Mouse (Mus musculus): ENCODE data around the gene Evl. TPM values are rescaled to one million over a fixed set of nuclear protein-coding genes. Genes with fewer than 3 reads are reported as not detected.
A peak's percentile ranks its signal among the peaks of the same experiment; 100 is the strongest.
"Not testable (repeated sequence)": the region's sequence is repeated elsewhere in the genome, so short reads cannot be mapped to it uniquely, and the experiment has no call there.

The Evl gene
- 432 and 459 TPM in 2 replicates for polyA plus RNA-seq (2012; rRNA removed)

DNA sequence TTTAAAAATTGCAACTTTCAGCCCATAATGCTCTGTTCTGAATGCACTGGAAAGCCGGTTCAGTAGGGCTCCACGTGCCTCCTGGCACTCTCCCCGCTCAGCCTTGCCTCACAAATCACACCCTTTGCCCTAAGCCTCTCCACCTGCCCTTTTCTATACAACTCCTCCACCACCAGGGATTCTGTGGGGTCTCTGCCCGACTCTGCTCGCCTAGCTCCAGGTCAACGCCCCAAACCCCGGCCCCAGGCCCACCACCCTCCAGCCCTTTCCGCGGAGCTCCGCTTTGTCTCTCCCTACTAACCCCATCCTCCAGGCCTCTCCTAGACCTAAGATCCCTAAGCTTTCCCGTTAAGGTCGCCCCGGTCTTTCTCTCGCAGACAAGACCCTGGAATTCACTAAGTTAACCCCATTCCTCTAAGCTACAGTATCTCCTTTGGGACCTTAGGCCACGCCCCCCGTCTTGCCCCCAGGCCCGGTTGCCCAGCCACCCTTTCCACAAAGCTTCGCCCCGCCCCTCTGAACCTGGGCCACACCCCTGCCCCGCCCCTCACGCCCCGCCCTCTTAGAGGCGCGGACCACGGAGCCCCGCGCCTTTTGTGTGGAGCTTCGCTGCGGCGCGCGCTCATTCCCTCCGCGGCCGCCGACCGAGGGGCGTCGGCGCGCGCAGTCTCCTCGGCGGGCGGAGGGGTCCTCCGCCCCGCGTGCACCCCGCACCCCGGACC lies at the start of gene Evl:
TSS of gene Evl (plus strand) at position 601 of the 722 bp plus-strand sequence.
- TF ChIP-seq POLR2A (IDR thresholded peaks at IDR 0.05; ENCODE audit: borderline replicate concordance, extremely low read depth, insufficient read depth, insufficient read length, poor library complexity, severe bottlenecking) (peak; percentile 80), CTCF (IDR thresholded peaks at IDR 0.05; ENCODE audit: borderline replicate concordance, extremely low read depth, insufficient read depth, insufficient read length) (no peak)
- peak; percentile 97 for DNase-seq (ENCODE audit: low read depth)

DNA sequence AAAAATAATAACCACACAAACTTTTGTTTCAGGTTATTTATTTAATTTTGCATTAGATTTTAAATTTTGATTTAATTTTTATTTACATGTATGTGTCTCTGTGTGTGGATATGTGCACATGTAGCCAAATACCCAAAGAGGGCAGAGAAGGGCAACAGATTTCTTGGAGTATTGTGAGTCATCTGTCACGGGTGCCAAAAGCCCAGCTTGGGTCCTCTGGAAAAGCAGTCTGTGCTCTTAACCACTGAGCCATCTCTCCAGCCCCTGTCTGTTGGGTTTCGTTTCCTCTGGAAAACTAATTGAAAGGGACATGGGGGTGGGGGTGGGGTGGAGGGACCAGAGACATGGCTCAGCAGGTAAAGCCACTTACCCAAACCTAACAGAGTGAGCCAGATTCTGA lies 48.7 kb upstream of the Evl start:
- no peak for DNase-seq (ENCODE audit: low read depth)
- TF ChIP-seq POLR2A (IDR thresholded peaks at IDR 0.05; ENCODE audit: borderline replicate concordance, extremely low read depth, insufficient read depth, insufficient read length, poor library complexity, severe bottlenecking) (no peak), CTCF (IDR thresholded peaks at IDR 0.05; ENCODE audit: borderline replicate concordance, extremely low read depth, insufficient read depth, insufficient read length) (no peak)

DNA sequence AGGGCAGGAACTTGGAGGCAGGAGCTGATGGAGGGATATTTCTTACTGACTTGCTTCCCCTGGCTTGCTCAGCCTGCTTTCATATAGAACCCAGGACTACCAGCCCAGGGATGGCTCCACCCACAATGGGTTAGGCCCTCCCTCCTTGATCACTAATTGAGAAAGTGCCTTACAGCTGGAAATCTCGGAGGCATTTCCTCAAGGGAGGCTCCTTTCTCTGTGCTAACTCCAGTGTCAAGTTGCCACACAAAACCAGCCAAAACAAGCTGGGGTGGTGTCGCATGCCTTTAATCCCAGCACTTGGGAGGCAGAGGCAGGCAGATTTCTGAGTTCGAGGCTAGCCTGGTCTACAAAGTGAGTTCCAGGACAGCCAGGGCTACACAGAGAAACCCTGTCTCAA lies 47.5 kb upstream of the Evl start:
- DNase-seq (ENCODE audit: low read depth), result not testable (repeated sequence)

DNA sequence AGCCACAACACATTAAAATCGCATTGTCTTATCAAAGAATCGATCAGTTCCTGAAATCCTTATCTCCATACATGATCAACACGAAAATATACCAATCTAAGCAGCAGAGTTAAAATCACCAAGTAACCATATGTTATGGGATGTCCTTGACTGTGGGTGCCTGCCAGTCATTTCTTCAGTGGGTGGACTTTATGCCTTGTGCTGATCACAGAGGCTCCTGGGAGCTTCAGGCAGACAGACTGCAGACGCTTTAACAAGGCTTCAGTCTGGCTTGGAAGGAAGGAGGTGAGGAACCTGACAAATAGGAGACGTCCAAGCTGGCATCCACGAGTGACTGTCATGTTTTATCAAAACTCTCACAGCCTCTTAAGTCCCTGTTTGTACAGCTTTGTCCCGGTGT lies 43.9 kb upstream of the Evl start:
- no peak for DNase-seq (ENCODE audit: low read depth)
- TF ChIP-seq CTCF (IDR thresholded peaks at IDR 0.05; ENCODE audit: borderline replicate concordance, extremely low read depth, insufficient read depth, insufficient read length) (no peak), POLR2A (IDR thresholded peaks at IDR 0.05; ENCODE audit: borderline replicate concordance, extremely low read depth, insufficient read depth, insufficient read length, poor library complexity, severe bottlenecking) (no peak)

DNA sequence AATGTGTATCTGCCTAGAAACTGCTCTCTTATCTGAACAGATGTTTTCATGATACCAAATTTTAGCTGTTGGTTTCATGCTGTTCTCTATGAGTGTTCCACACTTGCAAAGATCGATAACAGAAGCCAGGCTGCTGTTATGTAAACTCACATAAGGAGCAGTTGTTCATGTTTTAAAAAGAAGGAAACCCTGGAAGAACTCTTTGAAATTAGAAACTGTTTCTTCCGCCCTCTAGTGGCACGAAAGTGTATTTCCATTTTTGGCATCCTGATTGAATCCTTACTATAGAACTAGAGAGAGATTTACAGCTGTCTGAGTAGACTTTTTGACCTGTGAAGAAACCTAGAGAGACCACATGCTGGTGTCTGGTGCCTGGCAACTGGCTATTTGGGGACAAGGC lies 43.5 kb upstream of the Evl start:
- TF ChIP-seq CTCF (IDR thresholded peaks at IDR 0.05; ENCODE audit: borderline replicate concordance, extremely low read depth, insufficient read depth, insufficient read length) (peak; percentile 32), POLR2A (IDR thresholded peaks at IDR 0.05; ENCODE audit: borderline replicate concordance, extremely low read depth, insufficient read depth, insufficient read length, poor library complexity, severe bottlenecking) (no peak)

DNA sequence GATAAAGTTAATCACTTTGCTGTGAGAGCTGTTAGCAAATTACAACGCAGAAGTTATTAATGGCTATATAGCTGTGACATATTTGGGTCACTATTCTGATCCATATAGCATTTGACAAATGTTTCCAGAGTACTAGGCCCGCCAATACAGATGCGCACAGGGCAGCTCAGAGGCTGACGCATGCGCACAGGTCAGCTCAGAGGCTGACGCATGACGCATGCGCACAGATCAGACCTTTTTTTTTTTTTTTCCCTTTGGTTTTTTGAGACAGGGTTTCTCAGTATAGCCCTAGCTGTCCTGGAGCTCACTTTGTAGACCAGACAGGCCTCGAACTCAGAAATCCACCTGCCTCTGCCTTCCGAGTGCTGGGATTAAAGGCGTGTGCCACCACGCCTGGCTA lies 39.1 kb upstream of the Evl start:
- DNase-seq (ENCODE audit: low read depth), result no peak
- TF ChIP-seq CTCF (IDR thresholded peaks at IDR 0.05; ENCODE audit: borderline replicate concordance, extremely low read depth, insufficient read depth, insufficient read length) (no peak), POLR2A (IDR thresholded peaks at IDR 0.05; ENCODE audit: borderline replicate concordance, extremely low read depth, insufficient read depth, insufficient read length, poor library complexity, severe bottlenecking) (no peak)

More for the DNA sequence above, 43.5 kb upstream of the Evl start:
- peak; percentile 77 for DNase-seq (ENCODE audit: low read depth)

DNA sequence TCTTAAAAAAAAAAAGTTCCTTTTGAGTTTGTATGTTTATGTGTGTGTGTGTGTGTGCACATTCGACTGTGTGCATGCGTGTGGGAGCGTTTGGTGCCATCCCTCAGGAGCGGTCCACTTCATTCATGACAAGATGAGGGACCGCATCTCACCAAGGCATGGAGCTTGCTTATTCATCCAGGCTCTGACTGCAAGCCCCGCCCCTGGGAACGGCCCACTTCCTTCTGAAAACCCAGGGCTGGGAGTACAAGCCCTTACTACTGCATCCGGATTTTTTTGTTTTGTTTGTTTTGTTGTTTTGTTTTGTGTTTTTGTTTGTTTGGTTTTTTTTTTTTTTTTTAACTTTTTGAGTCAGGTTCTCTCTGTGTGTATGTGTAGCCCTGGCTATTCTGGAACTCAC lies 35.1 kb upstream of the Evl start:
- DNase-seq (ENCODE audit: low read depth), result no peak
- no peak for TF ChIP-seq POLR2A (IDR thresholded peaks at IDR 0.05; ENCODE audit: borderline replicate concordance, extremely low read depth, insufficient read depth, insufficient read length, poor library complexity, severe bottlenecking)
- TF ChIP-seq CTCF (IDR thresholded peaks at IDR 0.05; ENCODE audit: borderline replicate concordance, extremely low read depth, insufficient read depth, insufficient read length), result no peak

DNA sequence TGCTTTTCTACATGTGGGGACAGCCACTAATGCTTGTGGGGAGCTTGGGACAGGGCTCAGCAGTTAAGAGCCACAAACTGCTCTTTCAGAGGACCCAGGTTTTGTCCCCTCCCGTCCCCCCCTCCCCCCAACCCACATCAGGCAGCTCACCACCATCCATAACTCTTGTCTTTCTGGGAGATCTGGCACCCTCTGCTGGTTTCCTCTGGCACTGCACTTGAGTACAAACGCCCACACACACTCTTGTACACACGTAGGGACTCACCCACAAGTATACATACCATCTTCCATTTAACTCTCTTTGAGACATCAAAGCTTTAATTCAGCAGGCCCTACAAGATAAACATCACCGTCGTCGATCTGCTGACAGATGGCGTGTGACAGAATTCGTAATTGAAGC lies 25.3 kb upstream of the Evl start:
- peak; percentile 77 for DNase-seq (ENCODE audit: low read depth)
- TF ChIP-seq CTCF (IDR thresholded peaks at IDR 0.05; ENCODE audit: borderline replicate concordance, extremely low read depth, insufficient read depth, insufficient read length) (peak; percentile 87), POLR2A (IDR thresholded peaks at IDR 0.05; ENCODE audit: borderline replicate concordance, extremely low read depth, insufficient read depth, insufficient read length, poor library complexity, severe bottlenecking) (no peak)

DNA sequence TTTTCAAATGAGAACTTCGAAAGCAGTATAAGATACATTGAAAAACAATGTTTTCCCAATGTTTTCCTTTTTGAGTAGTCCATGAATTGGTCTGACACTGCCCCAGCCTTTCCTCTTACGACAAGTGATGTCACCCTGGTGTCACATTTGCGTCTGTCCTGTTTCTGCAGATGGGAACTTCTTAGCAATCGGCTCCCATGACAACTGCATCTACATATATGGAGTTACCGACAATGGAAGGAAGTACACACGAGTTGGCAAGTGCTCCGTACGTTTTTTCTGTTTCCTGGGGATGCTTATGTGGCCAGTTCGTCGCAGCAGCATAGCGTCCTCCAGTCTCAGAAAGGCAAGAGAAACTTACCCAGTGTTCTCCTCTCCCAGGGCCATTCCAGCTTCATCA lies 20.0 kb upstream of the Evl start:
- no peak for TF ChIP-seq POLR2A (IDR thresholded peaks at IDR 0.05; ENCODE audit: borderline replicate concordance, extremely low read depth, insufficient read depth, insufficient read length, poor library complexity, severe bottlenecking)
- TF ChIP-seq CTCF (IDR thresholded peaks at IDR 0.05; ENCODE audit: borderline replicate concordance, extremely low read depth, insufficient read depth, insufficient read length), result no peak
- DNase-seq (ENCODE audit: low read depth), result no peak

DNA sequence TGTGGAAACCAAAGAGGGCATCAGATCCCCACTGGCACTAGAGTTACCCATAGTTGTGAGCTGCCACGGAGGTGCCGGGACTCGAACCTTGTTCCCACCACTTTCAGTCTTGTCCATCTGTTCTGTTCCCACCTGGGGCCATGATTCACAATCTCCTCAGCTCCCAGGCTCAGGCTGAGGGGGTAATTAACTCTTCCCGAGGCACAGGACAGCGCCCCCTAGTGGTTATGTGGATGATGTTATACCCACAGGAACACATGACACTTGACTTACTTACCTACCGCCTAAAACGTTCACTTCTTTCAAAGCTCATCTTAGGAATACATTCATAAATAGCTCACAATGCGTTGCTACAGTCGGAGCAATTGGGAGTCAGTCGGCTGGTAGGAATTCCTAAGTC lies 18.1 kb upstream of the Evl start:
- TF ChIP-seq POLR2A (IDR thresholded peaks at IDR 0.05; ENCODE audit: borderline replicate concordance, extremely low read depth, insufficient read depth, insufficient read length, poor library complexity, severe bottlenecking) (no peak), CTCF (IDR thresholded peaks at IDR 0.05; ENCODE audit: borderline replicate concordance, extremely low read depth, insufficient read depth, insufficient read length) (peak; percentile 71)
- DNase-seq (ENCODE audit: low read depth), result no peak

DNA sequence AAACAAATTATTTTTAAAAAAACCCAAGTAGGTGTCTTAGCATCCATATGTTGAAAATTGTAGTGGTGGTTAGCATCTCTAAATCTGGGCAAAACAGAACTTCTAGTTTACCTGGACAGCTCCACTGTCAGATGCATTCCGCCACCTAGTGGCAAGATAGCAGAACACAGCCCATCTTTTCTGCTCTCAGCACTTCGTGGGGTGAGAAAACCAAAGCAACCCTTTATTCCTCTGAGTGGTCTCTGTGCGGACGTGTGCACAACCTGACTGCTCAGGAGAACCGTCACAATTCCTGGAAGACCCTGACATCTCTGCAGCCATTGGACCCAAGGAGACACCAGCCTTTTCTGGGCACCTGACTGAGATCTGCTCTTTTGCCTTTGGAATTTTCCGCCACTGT lies 13.4 kb upstream of the Evl start:
- TF ChIP-seq POLR2A (IDR thresholded peaks at IDR 0.05; ENCODE audit: borderline replicate concordance, extremely low read depth, insufficient read depth, insufficient read length, poor library complexity, severe bottlenecking) (no peak), CTCF (IDR thresholded peaks at IDR 0.05; ENCODE audit: borderline replicate concordance, extremely low read depth, insufficient read depth, insufficient read length) (peak; percentile 86)
- DNase-seq (ENCODE audit: low read depth), result peak; percentile 66

DNA sequence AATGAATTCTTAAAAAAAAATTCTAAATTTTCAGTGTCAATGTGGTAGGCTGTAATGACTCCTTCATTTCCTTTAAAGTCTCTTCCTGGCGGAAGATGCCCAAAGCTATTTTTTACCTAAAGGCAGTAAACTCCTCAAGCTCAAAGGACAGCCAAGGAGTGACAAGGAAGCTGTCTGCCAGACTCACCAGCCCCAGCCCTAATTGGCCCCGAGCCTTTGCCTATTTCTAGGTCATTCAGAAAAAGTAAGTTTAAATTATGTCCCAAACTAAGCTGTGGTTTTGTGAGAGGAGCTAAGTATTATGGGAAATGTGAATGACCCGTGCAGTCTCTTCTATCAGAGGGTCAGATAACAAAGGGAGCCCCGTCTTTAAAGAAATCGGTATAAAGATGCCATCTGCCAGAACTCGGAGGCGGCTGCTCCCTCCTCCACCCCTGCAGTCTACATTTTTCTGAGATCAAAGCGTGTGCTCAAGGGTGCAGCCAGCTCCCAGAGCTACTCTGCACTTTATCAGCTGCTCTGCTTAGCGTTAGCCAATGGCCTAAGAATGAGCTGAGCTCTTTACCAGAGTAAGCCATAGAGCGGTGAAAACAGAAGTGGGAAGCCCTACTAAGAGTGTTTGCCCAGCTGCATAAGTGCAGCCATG lies 7.9 kb upstream of the Evl start:
- TF ChIP-seq POLR2A (IDR thresholded peaks at IDR 0.05; ENCODE audit: borderline replicate concordance, extremely low read depth, insufficient read depth, insufficient read length, poor library complexity, severe bottlenecking), result no peak
- TF ChIP-seq CTCF (IDR thresholded peaks at IDR 0.05; ENCODE audit: borderline replicate concordance, extremely low read depth, insufficient read depth, insufficient read length), result no peak
- DNase-seq (ENCODE audit: low read depth), result peak; percentile 89
